Mouse (Mus musculus) stomach, embryonic 14.5 days (tissue): ENCODE results near the gene Dgkd. TPM values are rescaled to one million over a fixed set of nuclear protein-coding genes. Genes with fewer than 3 reads are reported as not detected.

Experiments
- ATAC-seq: fragments of 200-750 bp; cut with Nextera tagmentation; 2 replicates; pipeline ENCODE4 v1.8.0; 2017; ENCODE audit warnings: low read depth, moderate TSS enrichment; ENCODE audit not compliant: insufficient number of reproducible peaks, insufficient read depth, low FRiP score
- H3K27ac ChIP-seq: fragments of 300-500 bp; sonication (generic); 2 replicates; pipeline ENCODE4 v1.5.1; 2014; ENCODE audit warnings: mild to moderate bottlenecking, low read length, moderate library complexity, mixed read lengths
- H3K27me3 ChIP-seq: fragments of 300-500 bp; sonication (generic); 2 replicates; pipeline ENCODE4 v1.6.1; 2014; ENCODE audit warnings: low read length, control low read depth, mixed read lengths; ENCODE audit not compliant: control insufficient read depth, insufficient read depth
- H3K36me3 ChIP-seq: fragments of 300-500 bp; sonication (generic); 2 replicates; pipeline ENCODE4 v1.6.1; 2014; ENCODE audit warnings: mild to moderate bottlenecking, control low read depth, low read length, moderate library complexity, mixed read lengths; ENCODE audit not compliant: control insufficient read depth, insufficient read depth
- H3K4me1 ChIP-seq: fragments of 300-500 bp; sonication (generic); 2 replicates; pipeline ENCODE4 v1.6.1; 2014; ENCODE audit warnings: low read length, control low read depth, mixed read lengths; ENCODE audit not compliant: control insufficient read depth, insufficient read depth
- H3K4me2 ChIP-seq: fragments of 300-500 bp; sonication (generic); replicated peaks from 2 replicates; pipeline ENCODE4 v1.6.1; 2014; ENCODE audit warnings: low read depth, low read length, control low read depth
- H3K4me3 ChIP-seq: fragments of 300-500 bp; sonication (generic); 2 replicates; pipeline ENCODE4 v1.5.1; 2014; ENCODE audit warnings: low read depth, low read length, control low read depth
- H3K9ac ChIP-seq: fragments of 300-500 bp; sonication (generic); replicated peaks from 2 replicates; pipeline ENCODE4 v1.6.1; 2014; ENCODE audit warnings: low read depth, mild to moderate bottlenecking, control low read depth, low read length, moderate library complexity, mixed read lengths
- H3K9me3 ChIP-seq: fragments of 300-500 bp; sonication (generic); 2 replicates; pipeline ENCODE4 v1.6.1; 2016; ENCODE audit warnings: low read depth, low read length, control low read depth; ENCODE audit not compliant: control insufficient read depth
- WGBS: fragments of 180-500 bp; shearing (Covaris S2); extraction: QIAGEN DNeasy Blood & Tissue Kit; methylation state at CpG from one replicate; pipeline ENCODE4 v1.1.7; 2014; 5-methylcytosine and 5-hydroxymethylcytosine counted together
- polyA plus RNA-seq: library from polyadenylated mRNA; unstranded; fragments of >200 nt; fragmentation: Nextera tagmentation; extraction: Ambion mirVana; gene quantifications from 2 replicates; pipeline ENCODE4 v1.2.1, GENCODE M21; 2014

Dgkd gene
- polyA plus RNA-seq, 1 experiment from 2014 or later: 35.1 TPM

DNA sequence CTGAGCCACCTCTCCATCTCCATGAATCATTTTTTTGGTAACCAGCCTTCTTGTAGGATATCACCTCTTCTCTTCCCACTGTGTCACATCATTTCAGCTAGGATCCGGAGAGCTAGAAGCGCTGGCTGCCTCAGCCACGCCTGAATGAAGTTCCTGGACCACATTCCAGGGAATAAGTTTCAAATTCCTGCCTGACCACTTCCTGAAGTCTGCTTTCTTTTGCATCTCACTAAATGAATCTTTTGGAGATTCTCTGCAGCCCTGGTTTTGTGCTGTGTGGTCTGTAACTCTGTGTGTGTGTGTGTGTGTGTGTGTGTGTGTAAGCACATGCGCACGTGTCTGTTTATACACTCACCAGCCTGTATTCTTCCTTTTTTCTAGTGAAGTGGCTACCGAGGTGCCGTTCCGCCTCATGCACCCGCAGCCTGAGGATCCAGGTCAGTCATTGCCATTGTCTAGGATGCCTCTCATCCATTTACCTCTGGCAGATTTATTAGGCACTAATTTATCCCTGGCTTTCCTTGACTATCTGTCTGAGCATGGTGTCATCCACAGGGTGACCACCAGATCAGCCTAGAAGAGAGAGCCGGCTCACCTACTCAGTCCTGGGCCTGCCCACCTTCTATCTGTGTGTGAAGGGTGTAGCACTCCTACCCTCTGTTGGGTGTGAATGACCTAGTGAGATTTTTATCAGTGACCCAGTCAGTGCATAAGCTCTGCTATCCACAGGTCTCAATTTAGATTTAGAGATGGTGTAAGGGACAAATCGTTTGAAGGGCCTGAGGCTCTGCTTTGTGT is 12.5 kb upstream of the Dgkd start:
- Histone ChIP-seq H3K36me3 (no peaks in the 10 kb centered on the region), H3K4me3 (no peak overlapping the region), H3K9me3 (no peaks in the 10 kb centered on the region), H3K27me3 (no peaks in the 10 kb centered on the region), H3K9ac (no peak overlapping the region), H3K4me1 (no peaks in the 10 kb centered on the region), H3K27ac (no peak overlapping the region), H3K4me2 (no peak overlapping the region)
- WGBS: 67% methylated on average over 11 of the region's 11 CpGs
- no peak for ATAC-seq

DNA sequence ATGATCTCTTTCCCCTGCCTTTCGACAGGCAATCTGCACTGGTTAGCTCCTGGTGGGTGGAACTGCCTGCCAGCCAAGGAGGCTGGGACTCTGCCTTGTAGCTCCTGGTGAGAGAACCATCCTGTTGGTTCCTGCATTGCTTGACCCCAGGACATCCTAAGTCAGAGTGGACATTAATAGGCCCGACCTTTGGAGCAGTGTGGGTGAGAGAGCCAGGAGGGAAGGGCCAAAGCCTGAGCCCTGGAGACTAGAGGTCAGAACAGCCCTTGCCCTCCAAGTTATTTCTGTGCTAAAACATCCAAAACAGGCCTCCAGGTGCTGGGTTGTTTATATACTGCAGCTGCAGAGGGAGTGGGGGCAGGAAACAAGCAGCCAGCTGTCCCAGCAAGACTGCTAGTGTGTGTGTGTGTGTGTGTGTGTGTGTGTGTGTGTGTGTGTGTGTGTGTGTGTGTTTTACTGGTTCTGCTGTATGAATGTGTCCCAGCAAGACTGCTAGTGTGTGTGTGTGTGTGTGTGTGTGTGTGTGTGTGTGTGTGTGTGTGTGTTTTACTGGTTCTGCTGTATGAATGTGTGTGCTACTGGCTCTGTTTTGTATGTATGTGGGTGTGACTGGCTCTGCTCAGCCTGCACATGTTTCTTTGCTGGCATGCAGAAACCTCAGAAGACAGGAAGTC is 6.1 kb upstream of the Dgkd start:
- peak; percentile 63; the same call in 1 of the 2 replicates for ATAC-seq
- Histone ChIP-seq H3K9me3 (no peaks in the 10 kb centered on the region), H3K4me1 (peaks cover 15% of the 10 kb centered on the region; the same call in 1 of the 2 replicates), H3K36me3 (no peaks in the 10 kb centered on the region), H3K4me2 (no peak overlapping the region), H3K27ac (0 out of 2 replicates have a peak overlapping the region, but pooled peaks have one; percentile 48), H3K9ac (no peak overlapping the region), H3K4me3 (no peak overlapping the region), H3K27me3 (no peaks in the 10 kb centered on the region)
- 18% methylated on average over 2 of the region's 2 CpGs for WGBS

DNA sequence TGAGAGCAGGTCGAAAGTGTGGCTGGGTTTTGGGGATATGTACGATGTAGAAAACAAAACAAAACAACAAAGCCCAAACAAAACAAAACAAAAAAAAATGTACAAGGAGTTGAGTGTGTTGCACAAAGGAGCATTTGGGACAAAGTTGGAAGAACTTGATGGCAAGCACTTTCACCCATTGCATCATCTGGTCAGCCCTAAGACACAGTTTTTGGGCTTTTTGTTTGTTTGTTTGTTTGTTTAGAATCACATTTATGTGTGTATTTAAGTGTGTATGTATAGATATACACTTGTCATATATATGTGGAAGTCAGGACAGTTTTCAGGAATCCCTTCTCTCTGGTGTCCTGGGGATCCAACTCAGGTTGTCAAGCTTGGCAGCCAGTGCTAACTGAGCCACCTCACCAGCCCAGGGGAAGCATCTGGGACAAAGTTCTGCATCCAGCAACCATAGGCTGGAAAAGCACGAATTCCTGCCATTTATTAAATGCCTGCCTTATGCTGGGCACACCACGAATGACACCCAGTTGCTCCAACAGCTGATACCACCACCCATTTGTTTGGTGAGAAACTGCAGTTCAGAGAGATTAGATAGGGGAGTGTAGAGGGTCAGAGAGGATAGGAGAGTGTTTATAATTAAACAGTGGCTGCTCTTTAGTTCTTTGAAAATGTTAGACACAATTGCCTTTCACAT is 5.5 kb upstream of the Dgkd start:
- ATAC-seq: no peak
- no peak overlapping the region for H3K9ac ChIP-seq
- no peaks in the 10 kb centered on the region for H3K9me3 ChIP-seq
- no peaks in the 10 kb centered on the region for H3K27me3 ChIP-seq
- H3K36me3 ChIP-seq: no peaks in the 10 kb centered on the region
- 27% methylated on average over 4 of the region's 4 CpGs for WGBS
- H3K4me2 ChIP-seq: no peak overlapping the region
- no peak overlapping the region for H3K4me3 ChIP-seq
- peaks cover 18% of the 10 kb centered on the region; the same call in 1 of the 2 replicates for H3K4me1 ChIP-seq
- no peak overlapping the region for H3K27ac ChIP-seq

DNA sequence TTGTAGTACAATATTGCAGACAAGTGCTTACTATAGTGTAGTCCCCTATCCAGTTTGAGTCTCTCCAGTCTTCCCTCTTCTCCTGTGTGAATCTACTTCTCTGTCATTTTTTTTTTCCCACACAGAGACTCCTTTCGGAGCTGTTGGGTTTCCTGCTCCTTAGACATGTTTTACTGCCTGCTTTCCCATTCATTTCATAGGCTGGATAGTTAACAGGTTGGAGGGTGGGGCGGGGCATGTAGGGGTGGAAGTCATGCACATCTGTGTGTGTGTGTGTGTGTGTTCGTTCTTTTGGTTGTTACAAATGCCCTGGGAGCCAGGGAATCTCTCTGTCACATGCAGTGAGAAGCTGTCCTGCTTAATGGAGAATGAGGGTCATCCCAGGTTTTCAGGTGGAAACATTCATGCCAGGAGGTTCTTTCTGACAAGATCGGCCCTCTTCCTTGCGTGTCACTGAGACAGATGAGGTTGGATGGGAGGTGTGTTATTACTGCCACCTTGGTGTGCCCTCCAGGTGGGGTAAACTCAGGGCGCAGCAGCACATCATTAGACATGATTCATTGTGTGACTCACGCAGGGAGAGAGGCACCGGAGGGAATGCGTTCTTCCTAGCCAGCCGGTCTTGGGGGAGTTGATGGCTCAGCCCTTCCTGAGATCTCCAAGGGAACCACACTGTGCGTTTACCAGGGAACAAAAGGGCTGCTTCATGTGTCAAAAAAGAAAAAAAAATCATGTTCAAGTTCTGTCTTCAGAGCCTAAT is 4.7 kb upstream of the Dgkd start:
- Histone ChIP-seq H3K27ac (no peak overlapping the region), H3K9me3 (no peaks in the 10 kb centered on the region), H3K36me3 (no peaks in the 10 kb centered on the region), H3K9ac (no peak overlapping the region), H3K4me2 (no peak overlapping the region), H3K27me3 (no peaks in the 10 kb centered on the region), H3K4me3 (no peak overlapping the region), H3K4me1 (peaks cover 20% of the 10 kb centered on the region; the same call in 1 of the 2 replicates)
- ATAC-seq: no peak
- WGBS: 26% methylated on average over 11 of the region's 11 CpGs

DNA sequence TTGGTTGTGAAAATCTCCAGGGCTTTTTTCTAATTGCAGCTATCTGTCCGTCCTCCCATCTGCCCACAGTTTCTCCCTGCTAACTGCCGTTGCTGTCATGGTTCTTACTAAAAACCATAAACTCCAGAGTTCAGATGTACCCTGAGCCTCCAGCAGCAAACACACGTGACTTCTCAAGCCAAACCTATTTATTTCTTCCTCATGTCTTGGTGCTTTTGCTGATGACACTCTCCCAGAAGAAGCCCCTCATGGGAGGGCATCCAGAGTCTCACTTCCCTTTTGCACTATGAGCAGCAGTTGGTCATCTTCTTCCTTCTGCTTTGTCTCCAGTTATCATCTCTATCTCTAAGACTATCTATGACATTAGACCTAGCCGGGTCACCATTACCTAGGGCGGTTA is 3.8 kb upstream of the Dgkd start:
- Histone ChIP-seq H3K27ac (no peak overlapping the region), H3K4me3 (no peak overlapping the region), H3K4me2 (no peak overlapping the region), H3K27me3 (no peaks in the 10 kb centered on the region), H3K9ac (no peak overlapping the region), H3K36me3 (no peaks in the 10 kb centered on the region), H3K9me3 (no peaks in the 10 kb centered on the region), H3K4me1 (peaks cover 22% of the 10 kb centered on the region; the same call in 1 of the 2 replicates)
- 62% methylated on average over 5 of the region's 5 CpGs for WGBS
- no peak for ATAC-seq

DNA sequence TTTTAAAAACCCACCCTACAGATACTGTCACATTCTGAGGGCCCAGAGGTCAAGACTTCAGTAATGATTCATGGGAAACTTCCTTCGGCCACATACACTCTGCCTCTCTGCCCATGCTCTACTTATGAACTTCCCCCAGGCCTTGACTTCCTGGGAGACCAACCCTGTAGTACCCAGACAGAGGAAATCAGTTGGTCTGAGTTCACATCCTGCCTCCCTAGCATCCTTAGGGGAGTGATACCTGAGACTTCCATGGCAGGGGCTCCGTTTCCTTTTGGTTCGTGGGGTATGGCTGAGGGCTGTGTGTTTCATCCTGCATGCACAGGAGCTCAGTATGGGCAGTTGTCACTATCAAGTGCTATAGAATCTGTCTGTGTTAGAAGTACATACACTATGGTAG is 1.7 kb upstream of the Dgkd start:
- H3K27ac ChIP-seq: no peak overlapping the region
- no peak for ATAC-seq
- no peak overlapping the region for H3K9ac ChIP-seq
- no peaks in the 10 kb centered on the region for H3K27me3 ChIP-seq
- H3K4me2 ChIP-seq: no peak overlapping the region
- WGBS: 85% methylated on average over 3 of the region's 3 CpGs
- H3K36me3 ChIP-seq: no peaks in the 10 kb centered on the region
- no peaks in the 10 kb centered on the region for H3K9me3 ChIP-seq
- no peak overlapping the region for H3K4me3 ChIP-seq
- H3K4me1 ChIP-seq: peaks cover 34% of the 10 kb centered on the region

DNA sequence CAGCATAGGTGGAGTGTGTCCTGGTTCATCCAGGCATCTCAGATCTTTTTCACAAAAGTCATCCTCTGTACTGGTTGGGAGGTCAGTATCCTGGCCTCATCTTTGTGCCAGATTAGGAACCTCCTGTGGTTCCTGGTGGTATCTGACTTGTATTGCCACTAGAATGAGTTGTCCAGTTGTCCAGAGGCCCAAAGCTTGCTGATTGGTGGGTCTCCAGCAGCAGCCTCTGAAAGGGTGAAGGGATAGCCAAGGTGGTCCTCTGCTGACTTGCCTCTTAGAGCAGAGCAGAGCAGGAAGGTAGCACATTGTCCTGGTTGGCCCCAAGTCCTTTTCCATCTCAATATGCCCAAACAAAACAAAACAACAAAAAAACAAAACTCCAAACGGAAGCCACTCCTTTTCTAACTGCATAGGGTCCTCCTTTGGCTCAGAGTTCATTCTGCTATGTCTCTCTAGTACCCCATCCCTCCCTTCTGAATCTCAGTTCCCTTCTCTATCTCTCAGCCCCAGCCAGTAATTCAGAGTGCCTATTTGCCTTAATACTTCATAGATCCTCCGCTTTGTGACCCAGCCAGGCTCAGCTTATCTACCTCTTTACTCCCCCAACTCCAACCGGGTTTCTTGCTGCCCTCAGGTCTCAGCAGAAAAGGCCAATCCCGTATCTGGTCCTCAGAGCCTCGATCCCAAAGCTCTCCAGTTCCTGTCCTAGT is 851 bp upstream of the Dgkd start:
- H3K4me2 ChIP-seq: peak overlapping the region; percentile 46

More for the DNA sequence above, 851 bp upstream of the Dgkd start:
- Histone ChIP-seq H3K27ac (no peak overlapping the region), H3K27me3 (no peaks in the 10 kb centered on the region), H3K4me1 (peaks cover 33% of the 10 kb centered on the region), H3K9ac (no peak overlapping the region), H3K9me3 (no peaks in the 10 kb centered on the region), H3K36me3 (no peaks in the 10 kb centered on the region), H3K4me3 (peak overlapping the region; percentile 92; the same call in 1 of the 2 replicates)
- ATAC-seq: no peak
- 58% methylated on average over 5 of the region's 5 CpGs for WGBS
